Mouse (Mus musculus) neural tube, embryonic 11.5 days (tissue): ENCODE data around the gene Nfya. TPM values are rescaled to one million over a fixed set of nuclear protein-coding genes. Genes with fewer than 3 reads are reported as not detected.
"Not testable (repeated sequence)": the region's sequence is repeated elsewhere in the genome, so short reads cannot be mapped to it uniquely, and the experiment has no call there.

Experiments
- ATAC-seq: fragments of 200-750 bp; cut with Nextera tagmentation; 2 replicates; pipeline ENCODE4 v1.8.0; 2017; ENCODE audit warnings: moderate number of reproducible peaks, mild to moderate bottlenecking, moderate TSS enrichment, moderate library complexity; ENCODE audit not compliant: insufficient read depth, low FRiP score, low TSS enrichment
- DNase-seq: peaks from one replicate; pipeline ENCODE4 v3.0.0-alpha.2; 2015; ENCODE audit warnings: low spot score
- H3K27ac ChIP-seq: fragments of 300-500 bp; sonication (generic); 2 replicates; pipeline ENCODE4 v1.5.1; 2014; ENCODE audit warnings: low read depth, mild to moderate bottlenecking, low read length
- H3K27me3 ChIP-seq: fragments of 300-500 bp; sonication (generic); 2 replicates; pipeline ENCODE4 v1.6.1; 2014; ENCODE audit warnings: mild to moderate bottlenecking, low read length, mixed read lengths; ENCODE audit not compliant: control insufficient read depth, insufficient read depth
- H3K36me3 ChIP-seq: fragments of 300-500 bp; sonication (generic); 2 replicates; pipeline ENCODE4 v1.6.1; 2014; ENCODE audit warnings: mild to moderate bottlenecking, low read length, moderate library complexity, mixed read lengths; ENCODE audit not compliant: control insufficient read depth, insufficient read depth
- H3K4me1 ChIP-seq: fragments of 300-500 bp; sonication (generic); 2 replicates; pipeline ENCODE4 v1.6.1; 2014; ENCODE audit warnings: low read length, mixed read lengths; ENCODE audit not compliant: control insufficient read depth, insufficient read depth
- H3K4me2 ChIP-seq: fragments of 300-500 bp; sonication (generic); 2 replicates; pipeline ENCODE4 v1.6.1; 2014; ENCODE audit warnings: low read depth, mild to moderate bottlenecking, moderate library complexity
- H3K4me3 ChIP-seq: fragments of 300-500 bp; sonication (generic); 2 replicates; pipeline ENCODE4 v1.5.1; 2014; ENCODE audit warnings: low read depth, low read length
- H3K9ac ChIP-seq: fragments of 300-500 bp; sonication (generic); 2 replicates; pipeline ENCODE4 v1.6.1; 2014; ENCODE audit warnings: mild to moderate bottlenecking, low read length
- H3K9me3 ChIP-seq: fragments of 300-500 bp; sonication (generic); 2 replicates; pipeline ENCODE4 v1.6.1; 2016; ENCODE audit warnings: low read length; ENCODE audit not compliant: control insufficient read depth
- WGBS: fragments of 180-500 bp; shearing (Covaris S2); extraction: QIAGEN DNeasy Blood & Tissue Kit; methylation state at CpG from one replicate; pipeline ENCODE4 v1.1.7; 2014; 5-methylcytosine and 5-hydroxymethylcytosine counted together
- polyA plus RNA-seq: library from polyadenylated mRNA; unstranded; fragments of >200 nt; fragmentation: Nextera tagmentation; extraction: Ambion mirVana; gene quantifications from 2 replicates; pipeline ENCODE4 v1.2.1, GENCODE M21; 2014

Gene Nfya
- polyA plus RNA-seq, 1 experiment from 2014 or later = 27.8 TPM

DNA sequence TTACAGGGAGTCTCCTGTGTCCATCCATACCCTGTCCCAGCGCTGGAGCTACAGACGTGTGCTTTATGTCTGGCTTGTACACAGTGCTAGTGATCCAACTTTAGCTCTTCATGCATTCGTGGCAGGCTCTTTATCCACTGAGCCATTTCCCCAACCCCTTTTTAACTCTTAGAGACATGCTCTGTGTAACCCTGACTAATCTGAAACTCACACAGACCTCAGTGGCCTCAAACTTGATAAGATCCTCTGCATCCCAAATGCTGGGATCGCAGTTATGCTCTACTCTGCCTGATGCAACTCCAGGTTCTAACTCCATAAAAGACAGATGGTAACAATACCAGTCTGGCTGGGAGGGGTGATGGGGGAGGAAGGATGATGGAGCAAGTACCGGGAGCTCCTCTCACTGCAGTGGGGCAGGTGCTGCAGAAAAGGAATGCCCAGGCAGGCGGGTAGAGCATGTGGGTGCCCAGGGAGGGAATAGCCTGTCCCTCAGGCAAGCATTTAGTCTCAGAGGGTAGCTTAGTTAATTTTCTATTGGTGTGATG lies 46.2 kb downstream of the Nfya start:
- 75% methylated on average over 6 of the region's 6 CpGs for WGBS
- Histone ChIP-seq H3K27me3 (no peaks in the 10 kb centered on the region), H3K9me3 (no peaks in the 10 kb centered on the region), H3K4me3 (no peak overlapping the region), H3K4me2 (no peak overlapping the region), H3K36me3 (no peaks in the 10 kb centered on the region), H3K27ac (no peak overlapping the region), H3K9ac (no peak overlapping the region), H3K4me1 (no peaks in the 10 kb centered on the region)
- ATAC-seq = no peak
- DNase-seq = no peak

DNA sequence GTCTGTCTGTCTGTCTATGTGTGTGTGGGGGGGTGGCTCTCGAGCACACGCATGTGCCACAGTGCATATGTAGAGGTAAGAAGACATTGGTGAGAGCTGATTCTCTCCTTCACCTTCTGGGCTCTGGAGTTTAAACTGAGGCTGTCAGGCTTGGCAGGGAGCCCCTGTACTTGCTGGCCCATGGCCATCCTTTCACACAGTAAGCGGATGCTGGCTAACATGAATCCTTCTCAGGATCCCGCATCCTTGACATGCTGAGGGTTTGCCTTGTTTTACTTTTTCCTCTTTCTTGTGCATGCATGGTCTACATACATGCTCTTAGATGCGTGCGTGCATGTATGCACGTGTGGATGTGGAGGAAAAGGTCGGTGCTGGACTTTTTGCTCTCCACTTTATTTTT lies 46.7 kb downstream of the Nfya start:
- Histone ChIP-seq H3K4me1 (no peaks in the 10 kb centered on the region), H3K36me3 (no peaks in the 10 kb centered on the region), H3K27ac (no peak overlapping the region), H3K27me3 (no peaks in the 10 kb centered on the region), H3K4me2 (no peak overlapping the region), H3K4me3 (no peak overlapping the region), H3K9ac (no peak overlapping the region), H3K9me3 (no peaks in the 10 kb centered on the region)
- DNase-seq (no peak), ATAC-seq (no peak)
- WGBS = 94% methylated on average over 8 of the region's 8 CpGs

DNA sequence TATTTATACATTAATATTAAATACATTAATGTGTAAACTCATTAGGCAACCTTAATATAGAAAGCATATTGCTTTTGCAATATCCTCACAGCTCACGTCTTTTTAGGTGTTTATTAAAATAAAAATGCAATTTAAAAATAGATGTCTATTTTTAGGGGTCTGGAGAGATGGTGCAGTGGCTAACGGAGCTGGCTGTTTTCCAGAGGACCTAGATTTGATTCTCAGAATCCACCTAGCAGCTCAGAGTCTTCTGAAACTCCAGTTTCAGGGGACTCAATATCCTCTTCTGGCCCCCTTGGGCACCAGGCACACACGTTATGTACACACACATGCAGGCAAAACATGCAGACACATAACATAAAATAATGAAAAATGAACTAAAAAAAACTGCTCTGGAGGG lies 47.4 kb downstream of the Nfya start:
- H3K4me3 ChIP-seq = no peak overlapping the region
- WGBS = 81% methylated on average over 3 of the region's 3 CpGs
- no peak for DNase-seq

DNA sequence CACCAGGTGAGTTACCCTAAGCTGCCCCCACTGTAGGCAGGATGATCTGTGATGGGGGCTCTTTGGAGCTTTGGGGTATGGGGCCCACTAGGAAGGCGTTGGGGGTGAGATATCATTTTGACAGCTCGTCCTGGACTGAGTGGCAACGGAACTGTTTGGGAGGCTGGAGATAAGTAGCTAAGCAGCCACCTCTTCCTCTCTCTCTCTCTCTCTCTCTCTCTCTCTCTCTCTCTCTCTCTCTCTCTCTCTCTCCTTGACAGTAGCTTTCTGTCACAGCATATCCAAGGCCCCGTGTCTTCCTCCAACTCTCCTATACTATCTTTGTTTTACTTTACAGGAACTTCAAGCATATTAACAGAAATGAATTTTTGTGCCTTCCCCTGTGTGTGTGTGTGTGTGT lies 49.2 kb downstream of the Nfya start:
- Histone ChIP-seq H3K9me3 (no peaks in the 10 kb centered on the region), H3K4me2 (no peak overlapping the region), H3K27ac (no peak overlapping the region), H3K4me1 (no peaks in the 10 kb centered on the region), H3K27me3 (no peaks in the 10 kb centered on the region), H3K9ac (no peak overlapping the region), H3K4me3 (no peak overlapping the region), H3K36me3 (no peaks in the 10 kb centered on the region)
- DNase-seq = no peak
- no peak for ATAC-seq
- 85% methylated on average over 4 of the region's 4 CpGs for WGBS

More for the DNA sequence above, 47.4 kb downstream of the Nfya start:
- Histone ChIP-seq H3K4me2 (no peak overlapping the region), H3K9me3 (no peaks in the 10 kb centered on the region), H3K4me1 (no peaks in the 10 kb centered on the region), H3K36me3 (no peaks in the 10 kb centered on the region), H3K27ac (no peak overlapping the region), H3K9ac (no peak overlapping the region), H3K27me3 (no peaks in the 10 kb centered on the region)
- no peak for ATAC-seq

DNA sequence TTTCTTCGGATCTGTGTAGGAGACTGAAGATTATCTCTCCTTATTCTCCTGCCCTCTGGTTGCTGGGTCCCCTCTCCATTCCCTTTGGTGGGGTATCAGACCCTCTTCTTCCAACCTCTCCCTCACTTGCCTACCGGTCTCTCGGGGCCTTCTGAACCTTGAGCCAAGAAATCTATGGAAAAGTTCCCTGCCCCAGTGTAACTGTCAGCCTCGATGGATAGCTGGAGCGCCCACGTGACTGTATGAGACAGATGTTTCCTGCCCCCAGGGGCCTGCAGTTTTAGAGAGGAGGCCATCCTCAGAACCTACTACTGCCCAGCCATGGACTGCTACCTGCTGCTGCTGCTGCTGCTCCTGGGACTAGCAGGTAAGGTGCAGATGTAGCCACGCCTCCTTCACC lies 50.1 kb downstream of the Nfya start, which contains the start of gene Treml1:
TSS of gene Treml1 (plus strand) at position 301 of the 400 bp plus-strand sequence.
- 77% methylated on average over 7 of the region's 7 CpGs for WGBS
- Histone ChIP-seq H3K27ac (no peak within 1 kb of the TSS), H3K27me3 (no peaks in the 10 kb centered on the region), H3K9me3 (no peaks in the 10 kb centered on the region), H3K4me2 (no peak within 1 kb of the TSS), H3K36me3 (no peaks in the 10 kb centered on the region), H3K4me3 (no peak within 1 kb of the TSS), H3K4me1 (no peaks in the 10 kb centered on the region), H3K9ac (no peak within 1 kb of the TSS)
- ATAC-seq = no peak
- no peak for DNase-seq

DNA sequence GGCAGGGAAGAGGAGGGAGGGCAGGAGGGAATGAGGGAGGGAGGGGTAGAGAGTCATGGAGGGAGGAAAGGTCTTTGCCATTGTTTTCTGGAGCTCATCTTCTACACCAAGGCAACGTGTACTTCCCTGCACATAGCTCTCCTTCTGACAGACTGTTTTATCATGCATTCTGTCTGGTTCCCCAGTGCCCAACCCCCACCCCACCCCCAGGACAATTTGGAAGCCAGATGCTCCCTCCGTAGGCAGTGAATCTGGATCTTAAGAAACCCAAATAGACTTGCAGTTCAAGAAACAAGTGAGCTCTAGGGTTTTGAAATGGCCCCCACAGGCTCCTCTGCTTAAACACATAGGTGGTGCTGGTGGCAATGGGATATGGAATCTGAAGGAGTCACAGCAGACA lies 51.8 kb downstream of the Nfya start:
- Histone ChIP-seq H3K27me3 (no peaks in the 10 kb centered on the region), H3K4me1 (no peaks in the 10 kb centered on the region), H3K4me3 (no peak overlapping the region), H3K9me3 (no peaks in the 10 kb centered on the region), H3K36me3 (no peaks in the 10 kb centered on the region), H3K9ac (no peak overlapping the region), H3K27ac (no peak overlapping the region), H3K4me2 (no peak overlapping the region)
- WGBS = 47% methylated on average over 2 of the region's 2 CpGs
- no peak for ATAC-seq
- no peak for DNase-seq

DNA sequence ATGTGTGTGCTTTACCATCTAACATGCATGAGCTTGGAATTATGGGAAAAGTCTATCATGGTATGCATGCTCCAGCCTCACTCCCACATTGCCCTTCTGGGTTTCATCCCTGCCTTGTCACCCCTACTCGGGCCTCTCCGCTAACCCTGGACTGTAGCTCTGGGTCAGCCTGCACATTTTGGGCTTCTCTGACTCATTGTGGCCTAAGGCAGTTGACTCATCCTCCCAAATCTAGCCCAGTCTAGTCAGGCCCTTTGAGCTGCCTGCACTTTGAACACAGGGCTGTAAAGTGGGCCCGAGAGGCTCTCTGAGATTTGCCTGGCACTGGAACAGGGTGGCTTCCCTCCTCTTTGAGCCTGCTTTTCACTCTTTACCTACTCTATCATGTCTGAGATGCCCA lies 53.9 kb downstream of the Nfya start:
- WGBS = 80% methylated on average over 3 of the region's 3 CpGs
- DNase-seq (no peak), ATAC-seq (no peak)

DNA sequence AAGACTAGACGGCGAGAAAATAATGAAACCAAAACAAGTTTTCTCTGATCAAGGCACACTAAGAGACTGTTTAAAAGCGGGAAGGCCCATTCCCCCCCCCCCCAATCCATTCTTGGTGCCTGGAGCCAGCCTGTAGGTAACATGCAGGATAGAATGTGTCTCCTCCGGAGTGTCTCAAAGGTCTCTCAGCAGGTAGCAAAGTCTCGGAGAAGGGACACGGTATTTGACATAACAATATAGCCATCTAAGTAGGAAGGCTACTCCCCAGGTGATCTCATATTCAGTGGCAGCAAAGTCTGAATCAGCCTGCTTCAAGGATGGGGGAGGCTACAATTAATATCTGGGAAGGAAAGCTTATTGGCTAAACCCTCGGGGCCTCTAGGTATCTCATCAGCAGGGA lies 56.7 kb downstream of the Nfya start:
- H3K4me1 ChIP-seq, H3K9me3 ChIP-seq, H3K27me3 ChIP-seq, H3K4me3 ChIP-seq, DNase-seq, H3K36me3 ChIP-seq, H3K4me2 ChIP-seq, H3K27ac ChIP-seq, ATAC-seq, H3K9ac ChIP-seq: not testable (repeated sequence)
- WGBS = 69% methylated on average over 7 of the region's 7 CpGs

More for the DNA sequence above, 53.9 kb downstream of the Nfya start:
- Histone ChIP-seq H3K27me3 (no peaks in the 10 kb centered on the region), H3K4me1 (no peaks in the 10 kb centered on the region), H3K4me2 (no peak overlapping the region), H3K27ac (no peak overlapping the region), H3K9me3 (no peaks in the 10 kb centered on the region), H3K9ac (no peak overlapping the region), H3K36me3 (no peaks in the 10 kb centered on the region), H3K4me3 (no peak overlapping the region)

DNA sequence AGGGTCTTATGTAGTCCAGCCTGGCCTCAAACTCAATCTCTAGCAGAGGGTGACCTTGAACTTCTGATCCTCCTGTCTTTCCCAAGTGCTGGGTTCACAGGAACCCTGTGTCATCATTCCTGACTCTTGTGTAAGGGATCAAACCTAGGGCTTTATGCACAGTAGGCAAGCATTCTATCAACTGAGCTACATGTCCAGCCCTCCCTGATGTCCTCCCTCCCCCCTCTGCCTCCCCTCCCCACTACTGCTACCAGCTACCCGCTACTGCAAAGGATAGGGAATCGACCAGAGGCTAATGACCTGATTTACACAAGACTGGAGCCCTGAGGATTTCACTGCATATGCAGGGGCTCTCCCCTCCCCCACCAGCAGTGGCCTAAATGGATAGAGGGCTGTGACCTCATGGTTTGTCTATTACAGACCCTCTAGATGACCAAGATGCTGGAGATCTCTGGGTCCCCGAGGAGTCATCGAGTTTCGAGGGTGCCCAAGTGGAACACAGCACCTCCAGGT lies 59.0 kb downstream of the Nfya start:
- 67% methylated on average over 5 of the region's 5 CpGs for WGBS
- no peaks in the 10 kb centered on the region for H3K9me3 ChIP-seq
- no peak for DNase-seq
- H3K4me1 ChIP-seq = no peaks in the 10 kb centered on the region
- H3K27ac ChIP-seq = no peak overlapping the region
- ATAC-seq = no peak
- no peaks in the 10 kb centered on the region for H3K27me3 ChIP-seq
- no peak overlapping the region for H3K4me3 ChIP-seq
- no peak overlapping the region for H3K4me2 ChIP-seq
- H3K9ac ChIP-seq = no peak overlapping the region
- no peaks in the 10 kb centered on the region for H3K36me3 ChIP-seq
